Mouse (Mus musculus): Measurements from ENCODE around the gene Carmil2. TPM values are rescaled to one million over a fixed set of nuclear protein-coding genes. Genes with fewer than 3 reads are reported as not detected.

Gene Carmil2
- polyA plus RNA-seq, 1 experiment from 2014 or later = 0.45 TPM

GRCm38 (mm10) chr8:105645205-105645604 is 40.9 kb upstream of the Carmil2 start:
- DNase-seq (ENCODE audit: low spot score) = no peak

GRCm38 (mm10) chr8:105648929-105649328 is 37.1 kb upstream of the Carmil2 start:
- no peak overlapping the region for H3K9ac ChIP-seq (ENCODE audit: low read depth, low read length)
- no peak overlapping the region for H3K27ac ChIP-seq
- H3K4me2 ChIP-seq (ENCODE audit: low read length) = no peak overlapping the region
- DNase-seq (ENCODE audit: low spot score) (no peak), ATAC-seq (replicated peaks; ENCODE audit: low FRiP score, low read depth) (no peak)
- no peaks in the 10 kb centered on the region for H3K9me3 ChIP-seq (replicated peaks; ENCODE audit: low read length)
- peaks cover 26% of the 10 kb centered on the region; the same call in 1 of the 2 replicates for H3K36me3 ChIP-seq (ENCODE audit: insufficient read depth, low read length)
- no peak for TF ChIP-seq CTCF (IDR thresholded peaks at IDR 0.05; ENCODE audit: low read depth)
- 86% methylated on average over 1 of the region's 1 CpGs for WGBS
- no peaks in the 10 kb centered on the region; the same call in 1 of the 2 replicates for H3K4me1 ChIP-seq (replicated peaks; ENCODE audit: insufficient read depth, low read length)
- H3K27me3 ChIP-seq (ENCODE audit: insufficient read depth, low read length) = no peaks in the 10 kb centered on the region
- H3K4me3 ChIP-seq (replicated peaks; ENCODE audit: low read depth, low read length) = no peak overlapping the region

More at GRCm38 (mm10) chr8:105645205-105645604, 40.9 kb upstream of the Carmil2 start:
- no peaks in the 10 kb centered on the region for H3K27me3 ChIP-seq (ENCODE audit: insufficient read depth, low read length)
- H3K27ac ChIP-seq = no peak overlapping the region
- 100% methylated on average over 1 of the region's 1 CpGs for WGBS
- H3K4me2 ChIP-seq (ENCODE audit: low read length) = no peak overlapping the region
- H3K9ac ChIP-seq (ENCODE audit: low read depth, low read length) = no peak overlapping the region
- H3K4me3 ChIP-seq (replicated peaks; ENCODE audit: low read depth, low read length) = no peak overlapping the region
- no peak for TF ChIP-seq CTCF (IDR thresholded peaks at IDR 0.05; ENCODE audit: low read depth)
- no peak for ATAC-seq (replicated peaks; ENCODE audit: low FRiP score, low read depth)
- peaks cover 15% of the 10 kb centered on the region; the same call in 1 of the 2 replicates for H3K36me3 ChIP-seq (ENCODE audit: insufficient read depth, low read length)
- no peaks in the 10 kb centered on the region for H3K9me3 ChIP-seq (replicated peaks; ENCODE audit: low read length)
- no peaks in the 10 kb centered on the region for H3K4me1 ChIP-seq (replicated peaks; ENCODE audit: insufficient read depth, low read length)

- Histone ChIP-seq H3K4me3 (replicated peaks; ENCODE audit: low read depth, low read length) (no peak overlapping the region), H3K4me1 (replicated peaks; ENCODE audit: insufficient read depth, low read length) (no peaks in the 10 kb centered on the region), H3K27me3 (ENCODE audit: insufficient read depth, low read length) (no peaks in the 10 kb centered on the region), H3K27ac (no peak overlapping the region), H3K9me3 (replicated peaks; ENCODE audit: low read length) (no peaks in the 10 kb centered on the region), H3K4me2 (ENCODE audit: low read length) (no peak overlapping the region), H3K36me3 (ENCODE audit: insufficient read depth, low read length) (0 out of 2 replicates have a peak, but pooled peaks cover 9% of the 10 kb centered on the region), H3K9ac (ENCODE audit: low read depth, low read length) (no peak overlapping the region)
- ATAC-seq (replicated peaks; ENCODE audit: low FRiP score, low read depth) = no peak
- DNase-seq (ENCODE audit: low spot score) = no peak
- TF ChIP-seq CTCF (IDR thresholded peaks at IDR 0.05; ENCODE audit: low read depth) = no peak
These were observed 28.4 kb upstream of the Carmil2 start for GRCm38 (mm10) chr8:105657641-105658040.

DNA sequence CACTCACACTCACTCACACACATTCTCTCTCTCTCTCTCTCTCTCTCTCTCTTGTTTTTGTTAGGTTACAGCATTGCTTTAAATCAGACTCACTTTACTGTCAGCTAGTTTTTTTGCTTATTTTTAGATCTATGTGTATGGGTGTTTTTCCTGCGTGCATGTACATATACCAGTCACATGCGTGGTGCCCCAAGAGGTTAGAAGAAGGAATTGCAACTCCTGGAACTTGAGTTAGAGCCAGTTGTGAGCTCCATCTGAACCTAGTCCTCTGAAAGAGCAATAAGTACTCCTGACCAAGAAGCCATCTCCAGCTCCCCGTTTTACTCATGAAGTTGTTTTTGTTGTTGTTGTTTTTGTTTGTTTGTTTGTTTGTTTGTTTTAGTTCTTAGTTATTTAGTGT is 24.9 kb upstream of the Carmil2 start:
- Histone ChIP-seq H3K9me3 (replicated peaks; ENCODE audit: low read length) (no peaks in the 10 kb centered on the region), H3K4me3 (replicated peaks; ENCODE audit: low read depth, low read length) (no peak overlapping the region), H3K27ac (no peak overlapping the region), H3K36me3 (ENCODE audit: insufficient read depth, low read length) (peaks cover 20% of the 10 kb centered on the region; the same call in 1 of the 2 replicates), H3K4me1 (replicated peaks; ENCODE audit: insufficient read depth, low read length) (no peaks in the 10 kb centered on the region), H3K9ac (ENCODE audit: low read depth, low read length) (no peak overlapping the region), H3K4me2 (ENCODE audit: low read length) (no peak overlapping the region), H3K27me3 (ENCODE audit: insufficient read depth, low read length) (no peaks in the 10 kb centered on the region)
- no peak for ATAC-seq (replicated peaks; ENCODE audit: low FRiP score, low read depth)
- WGBS = 74% methylated on average over 3 of the region's 3 CpGs
- DNase-seq (ENCODE audit: low spot score) = peak; percentile 82
- peak; percentile 62 for TF ChIP-seq CTCF (IDR thresholded peaks at IDR 0.05; ENCODE audit: low read depth)

- Histone ChIP-seq H3K4me2 (ENCODE audit: low read length) (no peak overlapping the region), H3K27ac (no peak overlapping the region), H3K4me3 (replicated peaks; ENCODE audit: low read depth, low read length) (no peak overlapping the region), H3K36me3 (ENCODE audit: insufficient read depth, low read length) (peaks cover 68% of the 10 kb centered on the region), H3K4me1 (replicated peaks; ENCODE audit: insufficient read depth, low read length) (no peaks in the 10 kb centered on the region), H3K9me3 (replicated peaks; ENCODE audit: low read length) (no peaks in the 10 kb centered on the region), H3K27me3 (ENCODE audit: insufficient read depth, low read length) (no peaks in the 10 kb centered on the region), H3K9ac (ENCODE audit: low read depth, low read length) (no peak overlapping the region)
- TF ChIP-seq CTCF (IDR thresholded peaks at IDR 0.05; ENCODE audit: low read depth) = peak; percentile 30; the same call in 1 of the 2 replicates
- ATAC-seq (replicated peaks; ENCODE audit: low FRiP score, low read depth) (no peak), DNase-seq (ENCODE audit: low spot score) (peak; percentile 26)
- 90% methylated on average over 1 of the region's 1 CpGs for WGBS
These were observed 8.2 kb upstream of the Carmil2 start for GRCm38 (mm10) chr8:105677891-105678290.

DNA sequence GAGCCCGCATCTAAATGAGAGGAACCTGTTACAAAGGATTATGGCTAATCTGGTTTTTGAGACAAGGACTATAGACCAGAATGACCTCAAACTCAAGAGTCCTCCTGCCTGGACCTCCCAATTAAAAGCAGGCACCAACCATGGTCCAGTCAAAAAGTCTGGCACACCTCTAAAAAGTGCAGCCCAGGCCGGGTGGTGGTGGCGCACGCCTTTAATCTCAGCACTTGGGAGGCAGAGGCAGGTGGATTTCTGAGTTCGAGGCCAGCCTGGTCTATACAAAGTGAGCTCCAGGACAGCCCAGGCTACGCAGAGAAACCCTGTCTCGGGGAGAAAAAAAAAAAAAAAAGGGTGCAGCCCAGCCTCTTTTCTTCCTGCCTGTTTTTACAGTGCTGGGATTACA is 749 bp upstream of the Carmil2 start:
- Histone ChIP-seq H3K9ac (ENCODE audit: low read depth, low read length) (no peak overlapping the region), H3K4me3 (replicated peaks; ENCODE audit: low read depth, low read length) (no peak overlapping the region), H3K9me3 (replicated peaks; ENCODE audit: low read length) (no peaks in the 10 kb centered on the region), H3K4me1 (replicated peaks; ENCODE audit: insufficient read depth, low read length) (no peaks in the 10 kb centered on the region), H3K27me3 (ENCODE audit: insufficient read depth, low read length) (no peaks in the 10 kb centered on the region), H3K27ac (no peak overlapping the region), H3K4me2 (ENCODE audit: low read length) (no peak overlapping the region), H3K36me3 (ENCODE audit: insufficient read depth, low read length) (peaks cover 25% of the 10 kb centered on the region)
- WGBS = 68% methylated on average over 7 of the region's 7 CpGs
- DNase-seq (ENCODE audit: low spot score) (no peak), ATAC-seq (replicated peaks; ENCODE audit: low FRiP score, low read depth) (no peak)
- no peak for TF ChIP-seq CTCF (IDR thresholded peaks at IDR 0.05; ENCODE audit: low read depth)

DNA sequence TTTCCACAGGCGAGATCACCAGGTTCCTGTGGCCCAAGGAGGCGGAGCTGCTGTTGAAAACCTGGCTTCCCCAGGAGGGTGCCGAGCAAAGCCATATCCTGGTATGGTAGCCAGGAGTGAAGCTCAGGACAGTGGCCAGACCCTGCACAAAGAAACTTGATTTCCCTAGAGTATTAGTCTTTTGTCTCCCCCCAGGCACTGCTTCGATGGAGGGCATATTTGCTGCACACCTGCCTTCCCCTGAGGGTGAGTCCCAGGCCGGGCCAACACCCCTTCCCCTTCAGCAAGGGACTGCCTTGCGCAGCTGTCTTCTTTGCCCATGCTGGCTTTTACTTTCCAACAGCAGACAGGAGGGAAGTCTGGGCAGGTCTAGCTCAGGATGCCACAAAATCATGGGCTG is 477 bp downstream of the Carmil2 start:
- Histone ChIP-seq H3K9ac (ENCODE audit: low read depth, low read length) (0 out of 2 replicates have a peak overlapping the region, but pooled peaks have one; percentile 8), H3K9me3 (replicated peaks; ENCODE audit: low read length) (no peaks in the 10 kb centered on the region), H3K27me3 (ENCODE audit: insufficient read depth, low read length) (no peaks in the 10 kb centered on the region), H3K4me1 (replicated peaks; ENCODE audit: insufficient read depth, low read length) (no peaks in the 10 kb centered on the region), H3K4me2 (ENCODE audit: low read length) (peak overlapping the region; percentile 56; the same call in 1 of the 2 replicates), H3K4me3 (replicated peaks; ENCODE audit: low read depth, low read length) (no peak overlapping the region), H3K27ac (no peak overlapping the region), H3K36me3 (ENCODE audit: insufficient read depth, low read length) (peaks cover 12% of the 10 kb centered on the region)
- DNase-seq (ENCODE audit: low spot score) (no peak), ATAC-seq (replicated peaks; ENCODE audit: low FRiP score, low read depth) (no peak)
- 65% methylated on average over 6 of the region's 6 CpGs for WGBS
- TF ChIP-seq CTCF (IDR thresholded peaks at IDR 0.05; ENCODE audit: low read depth) = no peak
